Mouse (Mus musculus) limb, embryonic 14.5 days (tissue): ENCODE results near the gene Crlf3. TPM values are rescaled to one million over a fixed set of nuclear protein-coding genes. Genes with fewer than 3 reads are reported as not detected.

ENCODE experiments used
- ATAC-seq: fragments of 200-750 bp; cut with Nextera tagmentation; 2 replicates; pipeline ENCODE4 v1.8.0; 2017; ENCODE audit warnings: low read depth, moderate number of reproducible peaks, moderate TSS enrichment; ENCODE audit not compliant: low FRiP score
- DNase-seq: peaks from one replicate; pipeline ENCODE4 v3.0.0-alpha.2; 2015; ENCODE audit warnings: low spot score
- H3K27ac ChIP-seq: fragments of 300-500 bp; sonication (generic); replicated peaks from 2 replicates; pipeline ENCODE4 v1.5.1; 2014; ENCODE audit warnings: low read depth, mild to moderate bottlenecking, low read length, moderate library complexity, mixed read lengths
- H3K27me3 ChIP-seq: fragments of 300-500 bp; sonication (generic); 2 replicates; pipeline ENCODE4 v1.6.1; 2014; ENCODE audit warnings: low read length, mixed read lengths; ENCODE audit not compliant: control insufficient read depth, insufficient read depth
- H3K36me3 ChIP-seq: fragments of 300-500 bp; sonication (generic); 2 replicates; pipeline ENCODE4 v1.6.1; 2014; ENCODE audit warnings: mild to moderate bottlenecking, low read length, moderate library complexity, mixed read lengths; ENCODE audit not compliant: control insufficient read depth, insufficient read depth
- H3K4me1 ChIP-seq: fragments of 300-500 bp; sonication (generic); 2 replicates; pipeline ENCODE4 v1.6.1; 2014; ENCODE audit warnings: antibody characterized with exemption, low read length, mixed read lengths; ENCODE audit not compliant: control insufficient read depth, insufficient read depth
- H3K4me2 ChIP-seq: fragments of 300-500 bp; sonication (generic); replicated peaks from 2 replicates; pipeline ENCODE4 v1.6.1; 2014; ENCODE audit warnings: low read depth, mild to moderate bottlenecking, low read length, moderate library complexity; ENCODE audit not compliant: severe bottlenecking
- H3K4me3 ChIP-seq: fragments of 300-500 bp; sonication (generic); replicated peaks from 2 replicates; pipeline ENCODE4 v1.5.1; 2014; ENCODE audit warnings: low read length
- H3K9ac ChIP-seq: fragments of 300-500 bp; sonication (generic); 2 replicates; pipeline ENCODE4 v1.6.1; 2014; ENCODE audit warnings: mild to moderate bottlenecking, low read depth, low read length, moderate library complexity; ENCODE audit not compliant: severe bottlenecking
- H3K9me3 ChIP-seq: fragments of 300-500 bp; sonication (generic); 2 replicates; pipeline ENCODE4 v1.6.1; 2016; ENCODE audit warnings: low read length; ENCODE audit not compliant: control insufficient read depth
- POLR2A ChIP-seq: fragments of 200-500 bp; IDR thresholded peaks from 2 replicates; pipeline ENCODE4 v1.8.0; 2012; ENCODE audit warnings: inconsistent platforms, mild to moderate bottlenecking, moderate library complexity, borderline replicate concordance; ENCODE audit not compliant: insufficient read depth, insufficient read length; ENCODE audit errors: extremely low read depth
- WGBS: fragments of 180-500 bp; shearing (Covaris S2); extraction: QIAGEN DNeasy Blood & Tissue Kit; methylation state at CpG from one replicate; pipeline ENCODE4 v1.1.7; 2014; 5-methylcytosine and 5-hydroxymethylcytosine counted together
- polyA plus RNA-seq, 2 experiments: library from polyadenylated mRNA; depleted of rRNA in 1 of 2; stranded (reverse) in 1 of 2; unstranded in 1 of 2; fragments of >200 nt; fragmentation: Nextera tagmentation in 1 of 2; extraction: Ambion mirVana in 1 of 2; gene quantifications; 2 replicates each; pipeline versions ENCODE4 v1.2.1 to v1.2.3; 2012 to 2014

Crlf3 gene
- 33.4 and 34.9 TPM in 2 replicates for polyA plus RNA-seq (2012; rRNA removed)
- polyA plus RNA-seq (2014; fragmentation: Nextera tagmentation; extraction: Ambion mirVana) = 44.1 and 45.6 TPM in 2 replicates

DNA sequence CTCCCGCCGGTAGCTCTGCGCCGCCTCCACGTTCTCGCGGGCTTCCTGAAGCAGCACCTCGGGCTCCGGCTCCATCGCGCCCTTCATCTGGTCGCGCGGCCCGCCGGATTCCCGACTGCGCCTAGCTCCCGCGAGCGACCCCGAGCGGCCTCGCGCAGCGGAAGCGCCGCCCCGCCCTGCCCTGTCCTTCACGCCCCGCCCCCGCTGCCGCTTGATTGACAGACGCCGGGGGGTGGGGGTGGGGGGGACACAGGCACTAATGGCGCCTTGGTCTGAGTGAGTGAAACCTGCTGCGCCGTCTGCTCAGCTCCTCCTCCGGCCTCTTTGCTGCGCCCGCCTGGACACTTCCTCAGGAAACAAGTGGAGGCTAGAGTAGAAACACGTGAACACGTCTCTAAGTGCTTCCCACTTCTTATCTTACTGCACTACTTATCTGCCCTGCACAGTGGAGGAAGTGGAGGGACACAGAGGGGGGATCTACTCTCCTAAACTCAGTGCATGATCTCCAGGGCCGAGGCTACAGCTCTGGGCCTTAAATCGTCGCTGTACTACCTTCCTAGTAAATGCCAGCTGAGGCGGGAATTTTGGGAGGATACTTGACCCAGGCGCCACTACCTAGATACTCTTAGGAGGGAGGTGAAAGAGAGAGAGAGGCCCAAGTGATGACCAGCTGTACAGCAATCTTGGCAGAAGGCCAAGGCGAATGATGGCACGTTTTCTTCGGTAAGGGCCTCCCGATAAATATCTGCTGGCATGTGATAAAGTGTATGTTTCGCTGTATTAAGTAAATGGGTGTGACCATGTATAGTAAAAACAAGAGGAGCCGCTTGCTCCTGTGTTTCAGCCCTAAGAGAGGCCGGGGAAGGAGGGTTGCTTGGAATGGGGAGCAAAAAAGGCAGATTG lies at the start of gene Crlf3:
Crlf3 (minus strand) TSS at position 166 of the 903 bp plus-strand sequence.
- H3K27me3 ChIP-seq = no peaks in the 10 kb centered on the region
- ATAC-seq (peak; percentile 96), DNase-seq (peak; percentile 93)
- TF ChIP-seq POLR2A = peak; percentile 65; the same call in 1 of the 2 replicates
- H3K9ac ChIP-seq = peak within 1 kb of the TSS; percentile 95
- peak within 1 kb of the TSS; percentile 71 for H3K4me2 ChIP-seq
- H3K9me3 ChIP-seq = no peaks in the 10 kb centered on the region
- H3K27ac ChIP-seq = peak within 1 kb of the TSS; percentile 93
- 5% methylated on average over 54 of the region's 55 CpGs for WGBS
- peaks cover 9% of the 10 kb centered on the region for H3K4me1 ChIP-seq
- peak within 1 kb of the TSS; percentile 94 for H3K4me3 ChIP-seq
- H3K36me3 ChIP-seq = peaks cover 6% of the 10 kb centered on the region; the same call in 1 of the 2 replicates

- Histone ChIP-seq H3K27ac (no peak overlapping the region), H3K9me3 (no peaks in the 10 kb centered on the region), H3K27me3 (no peaks in the 10 kb centered on the region), H3K4me1 (no peaks in the 10 kb centered on the region), H3K4me2 (no peak overlapping the region), H3K9ac (no peak overlapping the region), H3K4me3 (no peak overlapping the region), H3K36me3 (peaks cover 75% of the 10 kb centered on the region)
- WGBS = 72% methylated on average over 1 of the region's 1 CpGs
- no peak for ATAC-seq
- no peak for TF ChIP-seq POLR2A
- no peak for DNase-seq
These were observed 35.6 kb upstream of the Crlf3 start for GRCm38 (mm10) chr11:80116411-80116810.

GRCm38 (mm10) chr11:80104407-80104806 lies 23.6 kb upstream of the Crlf3 start:
- 96% methylated on average over 1 of the region's 1 CpGs for WGBS
- no peaks in the 10 kb centered on the region for H3K4me1 ChIP-seq
- H3K4me3 ChIP-seq = no peak overlapping the region
- H3K4me2 ChIP-seq = no peak overlapping the region
- no peaks in the 10 kb centered on the region for H3K27me3 ChIP-seq
- TF ChIP-seq POLR2A = no peak
- no peak for ATAC-seq
- no peak overlapping the region for H3K27ac ChIP-seq
- no peak overlapping the region for H3K9ac ChIP-seq
- no peak for DNase-seq
- H3K36me3 ChIP-seq = peaks cover 49% of the 10 kb centered on the region
- no peaks in the 10 kb centered on the region for H3K9me3 ChIP-seq

GRCm38 (mm10) chr11:80101298-80101697 lies 20.5 kb upstream of the Crlf3 start:
- H3K4me2 ChIP-seq = no peak overlapping the region
- 93% methylated on average over 6 of the region's 6 CpGs for WGBS
- H3K36me3 ChIP-seq = peaks cover 47% of the 10 kb centered on the region

GRCm38 (mm10) chr11:80098444-80099056 lies 17.8 kb upstream of the Crlf3 start:
- no peaks in the 10 kb centered on the region for H3K27me3 ChIP-seq
- no peak overlapping the region for H3K4me3 ChIP-seq
- peaks cover 48% of the 10 kb centered on the region for H3K36me3 ChIP-seq
- no peaks in the 10 kb centered on the region for H3K9me3 ChIP-seq
- no peak for TF ChIP-seq POLR2A
- no peak overlapping the region for H3K4me2 ChIP-seq
- no peaks in the 10 kb centered on the region for H3K4me1 ChIP-seq
- no peak overlapping the region for H3K27ac ChIP-seq
- DNase-seq = no peak
- WGBS = 92% methylated on average over 3 of the region's 3 CpGs
- H3K9ac ChIP-seq = no peak overlapping the region
- no peak for ATAC-seq

More at GRCm38 (mm10) chr11:80101298-80101697, 20.5 kb upstream of the Crlf3 start:
- no peak for DNase-seq
- H3K9ac ChIP-seq = no peak overlapping the region
- H3K4me3 ChIP-seq = no peak overlapping the region
- no peak for TF ChIP-seq POLR2A
- no peaks in the 10 kb centered on the region for H3K9me3 ChIP-seq
- H3K27ac ChIP-seq = no peak overlapping the region
- no peaks in the 10 kb centered on the region for H3K4me1 ChIP-seq
- ATAC-seq = no peak
- no peaks in the 10 kb centered on the region for H3K27me3 ChIP-seq
